Mouse (Mus musculus): ENCODE data around the gene Fbxo33. TPM values are rescaled to one million over a fixed set of nuclear protein-coding genes. Genes with fewer than 3 reads are reported as not detected.

Gene Fbxo33
- total RNA-seq, 2 experiments from 2014 or later = 52.5 to 56.3 TPM

DNA sequence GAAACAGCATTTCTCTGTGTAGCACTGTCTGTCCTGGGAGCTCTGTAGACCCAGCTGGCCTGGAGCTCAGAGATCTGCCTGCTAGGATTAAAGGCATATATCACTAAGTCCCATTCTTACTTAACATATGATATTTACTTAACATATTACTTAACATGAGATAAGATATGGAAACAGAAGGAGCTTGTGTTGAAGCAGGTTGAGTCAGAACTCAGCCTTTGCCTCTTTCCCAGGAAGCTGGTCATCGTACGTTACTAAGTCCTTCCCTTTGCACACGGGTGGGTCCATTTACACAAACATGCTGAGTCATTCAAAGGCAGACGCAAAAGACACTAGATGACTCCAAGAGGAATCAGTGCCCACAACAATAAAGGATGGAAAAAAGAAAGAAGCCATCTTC is 20.8 kb downstream of the Fbxo33 start:
- no peak for DNase-seq

DNA sequence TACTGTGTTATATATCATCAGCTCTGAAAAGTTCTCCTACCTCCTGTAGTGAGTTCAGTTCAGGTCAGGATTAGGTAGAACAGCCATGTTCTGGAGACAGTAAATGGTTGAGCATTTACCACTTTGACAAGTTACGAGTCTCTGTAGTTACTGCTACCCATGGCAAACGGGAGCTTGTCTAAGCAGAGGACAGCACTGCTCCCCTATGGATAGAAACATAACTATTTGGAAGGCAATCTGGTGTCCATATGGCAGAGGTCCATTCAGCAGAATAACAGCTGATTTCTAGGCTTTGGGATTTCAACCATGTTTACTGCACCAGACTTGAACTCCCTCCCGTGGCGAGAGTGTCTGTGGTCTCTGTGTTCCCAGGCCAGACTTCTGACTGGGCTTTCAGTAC is 23.6 kb downstream of the Fbxo33 start:
- no peak for DNase-seq

DNA sequence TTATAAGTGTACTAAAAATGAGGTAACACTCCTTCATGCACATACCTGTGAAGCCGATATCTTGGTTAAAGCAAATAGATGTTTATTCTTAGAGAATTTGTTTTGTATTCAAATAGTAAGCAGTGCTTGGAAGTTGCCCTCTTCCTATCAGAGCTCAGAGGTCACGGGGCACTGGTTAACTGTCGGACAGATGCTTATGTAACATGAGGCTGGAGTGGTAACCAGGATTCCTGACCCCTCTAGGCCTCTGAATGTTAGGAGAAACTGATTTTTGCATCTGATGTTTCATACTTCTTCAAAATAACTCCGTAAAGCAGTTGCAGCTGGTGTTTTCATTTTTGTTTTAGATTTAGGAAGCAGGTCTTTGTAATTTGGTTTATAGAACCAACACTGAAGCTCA is 24.5 kb downstream of the Fbxo33 start:
- no peak for DNase-seq

DNA sequence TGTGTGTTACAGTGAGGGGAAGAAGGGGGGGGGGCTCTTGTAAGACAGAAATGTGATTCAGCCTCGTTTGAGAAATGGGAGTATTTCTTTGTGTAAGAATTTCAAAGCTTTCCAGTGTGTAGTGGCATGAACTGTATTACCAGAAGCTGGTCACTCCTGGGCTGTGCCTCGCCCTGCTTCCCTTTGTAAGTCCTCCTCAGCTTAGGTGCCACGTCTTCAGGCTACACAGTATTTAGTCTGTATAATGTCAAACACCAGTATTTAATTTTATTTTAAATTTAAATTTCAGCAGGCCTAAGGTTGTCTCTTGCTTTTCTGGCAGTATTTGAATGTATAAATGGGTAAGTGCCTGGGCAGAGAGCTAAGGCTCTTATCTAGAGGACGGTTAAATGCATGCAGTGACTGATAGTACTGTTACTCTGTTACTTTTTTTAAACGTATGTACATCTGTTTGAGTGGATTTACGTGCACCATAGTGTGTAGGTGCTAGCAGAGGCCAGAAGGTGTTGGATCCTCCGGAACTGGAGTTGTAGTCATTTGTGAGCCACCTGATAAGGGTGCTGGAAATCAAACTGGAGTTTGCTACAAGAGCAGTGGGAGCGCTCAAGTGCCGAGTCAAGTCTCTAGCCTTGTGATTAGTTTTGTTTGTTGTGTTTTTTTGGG is 25.1 kb downstream of the Fbxo33 start:
- DNase-seq = no peak

DNA sequence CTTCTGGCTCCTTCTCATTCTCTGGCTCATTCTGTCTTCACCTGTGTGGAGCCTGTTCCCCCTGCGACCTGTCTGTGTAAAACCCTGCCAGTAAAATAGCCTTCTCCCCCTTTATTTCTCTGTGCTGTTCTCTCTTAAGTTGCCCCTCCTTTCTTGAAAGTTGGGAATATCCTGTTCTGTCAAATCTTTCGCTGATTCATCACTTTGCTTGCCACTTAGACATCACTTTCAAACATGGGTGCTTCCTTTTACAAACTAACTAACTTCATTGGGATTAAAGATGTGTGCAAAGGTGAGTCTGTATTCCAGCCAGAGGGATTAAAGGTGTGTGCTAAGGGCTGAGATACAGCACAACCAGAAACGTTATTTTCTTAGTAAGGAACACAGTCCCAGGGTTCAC is 25.9 kb downstream of the Fbxo33 start:
- no peak for DNase-seq

DNA sequence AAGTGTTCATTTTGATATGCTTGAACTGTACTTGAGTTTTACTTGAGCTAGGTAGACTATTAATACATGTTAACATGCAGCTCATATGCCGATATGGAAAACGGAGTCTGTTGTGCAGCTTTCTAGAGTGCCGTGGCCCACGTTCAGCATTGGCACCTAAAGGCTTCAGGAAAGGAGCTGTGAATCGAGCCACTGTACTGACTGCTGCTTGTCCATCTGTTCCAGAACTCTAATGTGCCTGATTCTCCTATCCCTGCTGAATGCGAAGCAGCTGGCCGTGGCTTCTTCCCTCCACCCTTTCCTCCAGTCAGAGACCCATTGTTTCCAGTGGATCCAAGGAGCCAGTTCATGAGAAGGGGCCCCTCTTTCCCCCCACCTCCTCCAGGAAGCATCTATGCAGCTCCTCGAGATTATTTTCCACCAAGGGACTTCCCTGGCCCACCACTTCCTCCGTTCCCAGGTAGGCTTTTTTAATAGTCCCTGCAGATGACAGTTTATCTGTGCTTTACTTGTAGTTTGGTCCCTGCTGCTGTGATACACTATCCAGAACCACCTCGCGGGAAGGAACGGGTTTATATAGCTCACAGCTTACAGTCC is 31.3 kb downstream of the Fbxo33 start:
- DNase-seq = no peak

DNA sequence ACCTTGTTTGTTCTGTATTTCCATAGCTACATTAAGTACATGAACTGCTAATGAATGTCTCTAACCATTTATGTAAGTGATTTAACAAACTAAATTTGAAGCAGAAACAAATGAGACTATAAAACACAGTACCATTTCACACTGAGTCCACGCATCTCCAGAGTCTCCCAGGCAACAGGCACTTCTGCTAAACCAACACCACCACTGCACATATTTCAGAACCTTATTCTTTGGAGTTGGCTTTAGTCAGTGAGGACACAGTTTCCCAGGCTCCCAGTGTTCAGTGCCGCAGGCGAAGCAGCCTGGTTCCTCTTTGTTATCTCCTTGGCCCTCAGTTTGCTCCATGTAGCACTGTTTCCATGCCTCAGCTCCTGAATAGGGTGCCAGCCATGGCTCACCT is 41.7 kb downstream of the Fbxo33 start:
- DNase-seq = no peak

DNA sequence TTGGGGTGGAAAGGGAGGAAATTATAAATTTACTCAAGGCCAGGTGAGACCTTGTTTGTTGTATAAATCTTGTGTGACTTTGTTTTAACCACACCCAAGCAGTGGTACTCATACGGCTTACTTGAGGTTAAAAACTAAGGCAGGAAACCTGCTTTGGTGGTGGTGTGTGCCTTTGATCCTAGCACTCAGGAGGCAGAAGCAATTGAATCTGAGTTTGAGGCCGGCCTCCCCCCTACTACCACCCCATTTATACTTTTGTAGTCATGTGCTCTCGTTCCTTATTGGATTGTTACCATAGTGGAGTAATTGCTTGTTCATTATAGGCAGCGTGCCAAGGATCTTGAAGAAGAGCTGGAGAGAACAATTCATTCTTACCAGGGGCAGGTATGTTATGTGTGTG is 49.6 kb downstream of the Fbxo33 start:
- no peak for DNase-seq

DNA sequence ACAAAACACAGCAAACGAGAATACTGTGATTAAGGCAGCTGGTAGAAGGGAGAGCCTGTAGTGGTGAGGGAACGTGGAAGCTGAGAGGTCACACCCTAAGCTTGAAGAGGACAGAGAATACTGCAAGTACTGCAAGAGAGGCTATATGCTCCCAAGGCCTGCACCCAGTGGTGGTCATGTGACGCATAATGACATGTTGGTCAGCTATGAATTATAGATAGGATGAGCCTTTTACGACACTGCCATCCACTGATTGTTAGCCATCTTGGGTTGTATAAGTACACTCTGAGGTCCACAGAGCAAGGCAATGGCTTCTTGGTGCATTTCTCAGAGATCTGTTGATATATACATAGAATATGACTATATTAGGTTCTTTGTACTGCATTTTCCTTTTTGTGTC is 53.0 kb downstream of the Fbxo33 start:
- no peak for DNase-seq

DNA sequence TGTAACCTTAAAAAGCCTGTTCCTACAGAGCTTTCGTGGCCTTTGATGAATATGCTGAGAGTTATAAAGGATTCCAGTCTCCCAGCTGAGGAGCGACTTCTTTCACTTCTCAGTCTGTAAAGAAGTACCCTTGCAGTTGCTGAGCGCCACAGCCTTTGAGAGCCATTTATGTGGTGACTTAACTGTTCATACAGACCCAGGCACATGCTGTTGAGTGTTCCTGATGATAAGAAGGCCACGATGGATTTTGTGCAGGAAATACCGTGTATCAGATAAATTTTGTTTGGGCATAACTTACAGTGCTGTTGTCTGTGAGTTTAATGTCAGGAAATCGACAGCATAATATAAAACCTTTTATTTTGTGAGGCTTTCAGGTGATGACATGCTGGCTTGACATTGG is 55.0 kb downstream of the Fbxo33 start:
- DNase-seq = no peak

DNA sequence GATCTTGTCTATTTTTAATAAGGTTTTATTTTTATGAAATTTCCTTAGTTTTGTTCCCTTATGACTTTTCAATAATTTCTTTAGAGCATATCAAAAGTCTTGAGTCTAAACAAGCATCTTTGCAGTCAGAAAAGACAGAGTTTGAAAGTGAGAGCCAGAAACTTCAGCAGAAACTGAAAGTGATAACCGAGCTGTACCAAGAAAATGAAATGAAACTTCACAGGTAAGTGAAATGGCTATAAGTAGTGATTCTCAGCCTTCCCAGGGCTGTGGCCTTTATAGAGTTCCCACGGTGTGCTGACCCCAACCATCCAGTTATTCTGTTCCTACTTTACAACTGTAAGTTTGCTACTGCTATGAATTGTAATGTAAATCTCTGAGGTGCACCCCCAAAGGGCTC is 56.7 kb downstream of the Fbxo33 start:
- DNase-seq = no peak

DNA sequence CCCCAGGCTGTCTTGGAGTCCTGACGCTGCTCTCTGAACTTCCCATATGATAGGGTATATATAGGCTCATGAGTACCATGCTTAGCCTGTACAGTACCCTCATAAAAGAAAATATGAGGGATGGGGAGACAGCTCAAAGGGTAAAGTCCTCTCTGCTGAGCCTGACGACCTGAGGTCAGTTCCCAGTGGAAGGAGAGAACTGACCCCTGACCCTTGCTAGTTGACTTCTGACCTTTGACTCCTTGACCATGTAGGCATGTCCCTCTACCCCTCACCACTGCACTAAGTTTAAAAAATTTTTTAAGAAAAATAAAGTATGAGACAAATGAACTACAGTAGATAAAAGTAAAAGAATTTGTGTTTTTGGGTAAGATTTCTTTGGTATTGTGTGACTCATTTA is 58.4 kb downstream of the Fbxo33 start:
- DNase-seq = no peak

Small RNA genes within 50 kb of the gene (microRNA-seq; reads per million reads assigned to microRNA genes)
- 0 reads per million in 2 experiments for gene Gm27284

Other genes starting within 250 kb of the Fbxo33 start
- gene Sec23a, start 207.7 kb downstream of the Fbxo33 start, total RNA-seq (2021) = 100 to 1,000 TPM in 1 of 2 experiments, 10 to 100 TPM in 1; 97.2 to 101 TPM
- 10 to 100 TPM; 10.0 to 10.4 TPM for gene Gemin2, start 206.3 kb downstream of the Fbxo33 start, total RNA-seq (2021)
- 100 to 1,000 TPM; 112 to 117 TPM for gene Trappc6b, start 158.3 kb downstream of the Fbxo33 start, total RNA-seq (2021)
- gene Pnn, start 152.8 kb downstream of the Fbxo33 start, total RNA-seq (2021) = 10 to 100 TPM; 63.5 to 69.8 TPM
- 10 to 100 TPM; 45.1 to 55.6 TPM for gene Mia2, start 123.9 kb downstream of the Fbxo33 start, total RNA-seq (2021)